Mouse (Mus musculus): ENCODE results near the gene Mta1. TPM values are rescaled to one million over a fixed set of nuclear protein-coding genes. Genes with fewer than 3 reads are reported as not detected.

Gene Mta1
- polyA plus RNA-seq, 1 experiment from 2014 or later = 16.3 TPM

GRCm38 (mm10) chr12:113144886-113145285 is 46.8 kb downstream of the Mta1 start:
- Histone ChIP-seq H3K36me3 (peaks cover 19% of the 10 kb centered on the region), H3K4me1 (peaks cover 85% of the 10 kb centered on the region), H3K9ac (no peak overlapping the region), H3K4me3 (replicated peaks) (no peak overlapping the region), H3K27ac (no peak overlapping the region), H3K9me3 (replicated peaks) (no peaks in the 10 kb centered on the region), H3K27me3 (peaks cover 15% of the 10 kb centered on the region; the same call in 1 of the 2 replicates), H3K4me2 (no peak overlapping the region)
- no peak for ATAC-seq (replicated peaks; ENCODE audit: low FRiP score)
- WGBS = 93% methylated on average over 16 of the region's 16 CpGs

DNA sequence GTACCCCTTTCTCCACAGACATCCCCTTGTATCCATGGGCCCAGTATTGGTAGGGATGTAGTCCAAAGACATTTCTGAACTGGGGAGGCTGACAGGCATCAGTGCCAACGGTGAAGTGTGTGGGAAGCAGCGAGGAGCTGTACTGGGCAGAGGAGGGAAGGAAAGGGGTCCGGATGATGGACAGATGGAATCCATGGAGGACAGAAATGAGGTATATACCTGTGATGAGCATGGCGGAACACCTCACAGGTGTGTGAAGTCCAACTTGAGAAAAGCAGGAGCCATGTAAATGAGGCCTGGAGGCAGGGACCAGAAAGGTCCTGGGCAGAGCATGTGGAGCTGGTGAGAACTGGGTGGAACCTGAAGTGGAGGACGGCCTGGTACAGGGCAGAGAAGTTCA is 47.5 kb downstream of the Mta1 start:
- ATAC-seq (replicated peaks; ENCODE audit: low FRiP score) = 0 out of 2 replicates have a peak, but pooled peaks have one; percentile 2

GRCm38 (mm10) chr12:113146112-113147057 is 48.3 kb downstream of the Mta1 start, which contains the start of gene Crip1:
Crip1 (plus strand) TSS chr12:113146316.
- Histone ChIP-seq H3K4me1 (peaks cover 76% of the 10 kb centered on the region), H3K36me3 (peaks cover 19% of the 10 kb centered on the region), H3K4me2 (peak within 1 kb of the TSS; percentile 61), H3K4me3 (replicated peaks) (peak within 1 kb of the TSS; percentile 29), H3K27me3 (peaks cover 27% of the 10 kb centered on the region; the same call in 1 of the 2 replicates), H3K9ac (no peak within 1 kb of the TSS), H3K27ac (peak within 1 kb of the TSS; percentile 52), H3K9me3 (replicated peaks) (no peaks in the 10 kb centered on the region)
- WGBS = 6% methylated on average over 45 of the region's 45 CpGs
- peak; percentile 23; the same call in 1 of the 2 replicates for ATAC-seq (replicated peaks; ENCODE audit: low FRiP score)

More for the DNA sequence above, 47.5 kb downstream of the Mta1 start:
- Histone ChIP-seq H3K9me3 (replicated peaks) (no peaks in the 10 kb centered on the region), H3K4me1 (peaks cover 77% of the 10 kb centered on the region), H3K27ac (peak overlapping the region; percentile 52), H3K27me3 (peaks cover 19% of the 10 kb centered on the region; the same call in 1 of the 2 replicates), H3K36me3 (peaks cover 19% of the 10 kb centered on the region), H3K9ac (no peak overlapping the region), H3K4me2 (peak overlapping the region; percentile 61; the same call in 1 of the 2 replicates), H3K4me3 (replicated peaks) (no peak overlapping the region)
- WGBS = 80% methylated on average over 5 of the region's 5 CpGs

GRCm38 (mm10) chr12:113147481-113147880 is 49.4 kb downstream of the Mta1 start:
- ATAC-seq (replicated peaks; ENCODE audit: low FRiP score) = no peak
- 75% methylated on average over 8 of the region's 8 CpGs for WGBS
- Histone ChIP-seq H3K9me3 (replicated peaks) (no peaks in the 10 kb centered on the region), H3K27ac (no peak overlapping the region), H3K4me2 (no peak overlapping the region), H3K27me3 (peaks cover 27% of the 10 kb centered on the region; the same call in 1 of the 2 replicates), H3K9ac (no peak overlapping the region), H3K36me3 (peaks cover 19% of the 10 kb centered on the region), H3K4me3 (replicated peaks) (no peak overlapping the region), H3K4me1 (peaks cover 76% of the 10 kb centered on the region)

DNA sequence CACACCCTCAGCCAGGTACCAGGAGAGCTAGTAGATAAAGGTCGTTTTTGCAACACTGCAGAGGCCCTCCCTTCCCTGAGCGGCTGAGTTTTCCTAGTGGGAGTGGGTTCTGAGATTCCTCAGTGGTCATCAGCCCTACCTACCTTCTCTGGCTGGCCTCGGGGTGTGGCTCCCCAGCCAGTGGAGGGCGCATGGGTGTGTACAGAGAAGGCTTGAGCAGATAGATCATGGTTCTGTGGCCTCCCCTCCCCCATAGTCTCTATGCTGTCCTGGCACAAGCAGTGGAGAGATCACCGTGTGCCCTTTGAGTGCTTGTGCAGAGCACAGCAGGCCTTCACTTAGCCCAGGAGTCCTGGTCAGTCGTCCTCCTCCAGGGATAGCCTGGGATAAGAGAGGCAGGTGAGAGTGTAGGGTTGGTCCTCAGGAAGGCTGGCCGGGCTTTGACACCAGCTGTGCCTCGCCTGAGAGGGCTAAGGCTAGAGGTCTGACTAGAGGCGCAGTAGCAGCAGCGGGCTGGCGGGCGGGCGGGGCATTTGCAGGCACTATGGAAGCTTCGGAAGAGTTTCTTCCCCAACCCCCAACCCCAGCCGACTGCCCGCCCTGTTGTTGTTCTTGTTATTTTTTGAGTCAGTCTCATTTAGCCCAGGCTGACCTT is 50.4 kb downstream of the Mta1 start:
- Histone ChIP-seq H3K9ac (no peak overlapping the region), H3K27me3 (peaks cover 27% of the 10 kb centered on the region; the same call in 1 of the 2 replicates), H3K36me3 (peaks cover 17% of the 10 kb centered on the region), H3K4me2 (no peak overlapping the region), H3K27ac (no peak overlapping the region), H3K4me1 (peaks cover 69% of the 10 kb centered on the region), H3K4me3 (replicated peaks) (no peak overlapping the region), H3K9me3 (replicated peaks) (no peaks in the 10 kb centered on the region)
- no peak for ATAC-seq (replicated peaks; ENCODE audit: low FRiP score)
- WGBS = 30% methylated on average over 16 of the region's 16 CpGs

DNA sequence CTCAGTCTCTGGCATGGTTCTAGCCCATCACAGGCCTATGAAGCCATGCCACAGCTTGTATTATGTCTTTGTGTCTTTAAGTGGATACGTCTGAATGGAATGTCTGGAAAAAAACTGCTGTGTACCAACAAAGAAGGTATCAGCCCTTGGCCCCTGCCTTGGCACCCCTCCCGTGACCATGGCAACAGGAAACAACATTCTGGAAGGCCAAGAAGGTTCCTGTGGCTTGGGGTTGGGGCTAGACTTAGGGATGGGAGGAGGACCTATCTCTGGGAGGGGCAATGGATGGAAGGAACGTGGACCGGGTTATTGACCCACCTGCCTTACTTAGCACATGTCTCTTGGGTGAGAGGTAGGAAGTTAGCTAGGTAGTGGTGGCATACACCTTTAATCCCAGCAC is 51.3 kb downstream of the Mta1 start:
- Histone ChIP-seq H3K9me3 (replicated peaks) (no peaks in the 10 kb centered on the region), H3K9ac (no peak overlapping the region), H3K27me3 (peaks cover 27% of the 10 kb centered on the region; the same call in 1 of the 2 replicates), H3K4me1 (peaks cover 64% of the 10 kb centered on the region), H3K4me3 (replicated peaks) (no peak overlapping the region), H3K4me2 (no peak overlapping the region), H3K36me3 (peaks cover 9% of the 10 kb centered on the region), H3K27ac (no peak overlapping the region)
- no peak for ATAC-seq (replicated peaks; ENCODE audit: low FRiP score)
- WGBS = 82% methylated on average over 4 of the region's 4 CpGs

- H3K4me2 ChIP-seq = no peak overlapping the region
Observed at GRCm38 (mm10) chr12:113149896-113150295, 51.8 kb downstream of the Mta1 start.

DNA sequence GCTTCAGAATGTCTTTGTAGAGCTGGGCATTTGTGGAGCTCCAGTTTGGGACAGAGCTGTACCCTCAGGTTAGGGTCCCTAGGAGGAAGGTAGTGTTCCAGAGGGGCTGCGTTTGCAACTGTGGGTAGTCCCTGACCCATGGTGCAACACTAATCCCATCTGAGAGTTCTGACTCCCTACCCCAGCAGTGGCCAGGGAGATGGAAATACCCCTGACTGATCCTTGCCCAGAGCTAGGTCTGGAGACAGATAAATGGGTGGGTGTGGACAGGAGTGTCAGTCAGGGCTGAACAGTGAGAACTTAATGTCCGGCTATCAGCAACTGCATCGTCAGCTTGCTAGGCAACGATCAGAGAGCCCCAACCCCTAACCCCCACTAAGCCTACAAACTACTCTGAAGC is 52.5 kb downstream of the Mta1 start:
- 77% methylated on average over 4 of the region's 4 CpGs for WGBS
- ATAC-seq (replicated peaks; ENCODE audit: low FRiP score) = no peak

More at GRCm38 (mm10) chr12:113149896-113150295, 51.8 kb downstream of the Mta1 start:
- H3K4me1 ChIP-seq = peaks cover 67% of the 10 kb centered on the region
- no peaks in the 10 kb centered on the region for H3K9me3 ChIP-seq (replicated peaks)
- H3K27ac ChIP-seq = no peak overlapping the region
- no peak overlapping the region for H3K9ac ChIP-seq
- H3K36me3 ChIP-seq = peaks cover 3% of the 10 kb centered on the region
- H3K4me3 ChIP-seq (replicated peaks) = no peak overlapping the region
- ATAC-seq (replicated peaks; ENCODE audit: low FRiP score) = no peak
- 89% methylated on average over 3 of the region's 3 CpGs for WGBS
- H3K27me3 ChIP-seq = peaks cover 27% of the 10 kb centered on the region; the same call in 1 of the 2 replicates

GRCm38 (mm10) chr12:113151046-113151445 is 53.0 kb downstream of the Mta1 start:
- Histone ChIP-seq H3K4me1 (peaks cover 69% of the 10 kb centered on the region), H3K27ac (no peak overlapping the region), H3K36me3 (no peaks in the 10 kb centered on the region), H3K27me3 (peaks cover 27% of the 10 kb centered on the region; the same call in 1 of the 2 replicates), H3K9me3 (replicated peaks) (no peaks in the 10 kb centered on the region), H3K9ac (no peak overlapping the region), H3K4me3 (replicated peaks) (peak overlapping the region; percentile 53; the same call in 1 of the 2 replicates), H3K4me2 (peak overlapping the region; percentile 85)
- 62% methylated on average over 8 of the region's 8 CpGs for WGBS
- ATAC-seq (replicated peaks; ENCODE audit: low FRiP score) = no peak

More for the DNA sequence above, 52.5 kb downstream of the Mta1 start:
- Histone ChIP-seq H3K9me3 (replicated peaks) (no peaks in the 10 kb centered on the region), H3K4me2 (no peak overlapping the region), H3K27me3 (peaks cover 27% of the 10 kb centered on the region; the same call in 1 of the 2 replicates), H3K4me3 (replicated peaks) (no peak overlapping the region), H3K27ac (no peak overlapping the region), H3K4me1 (peaks cover 72% of the 10 kb centered on the region), H3K9ac (no peak overlapping the region), H3K36me3 (no peaks in the 10 kb centered on the region)

- under 1% methylated on average over 36 of the region's 36 CpGs for WGBS
- no peaks in the 10 kb centered on the region for H3K9me3 ChIP-seq (replicated peaks)
- peak overlapping the region; percentile 85 for H3K4me2 ChIP-seq
- peak overlapping the region; percentile 53 for H3K4me3 ChIP-seq (replicated peaks)
- peak overlapping the region; percentile 52 for H3K9ac ChIP-seq
- no peak for ATAC-seq (replicated peaks; ENCODE audit: low FRiP score)
- peaks cover 27% of the 10 kb centered on the region; the same call in 1 of the 2 replicates for H3K27me3 ChIP-seq
- no peaks in the 10 kb centered on the region for H3K36me3 ChIP-seq
- H3K27ac ChIP-seq = no peak overlapping the region
- peaks cover 65% of the 10 kb centered on the region for H3K4me1 ChIP-seq
Observed at GRCm38 (mm10) chr12:113151661-113152271, 53.7 kb downstream of the Mta1 start.

DNA sequence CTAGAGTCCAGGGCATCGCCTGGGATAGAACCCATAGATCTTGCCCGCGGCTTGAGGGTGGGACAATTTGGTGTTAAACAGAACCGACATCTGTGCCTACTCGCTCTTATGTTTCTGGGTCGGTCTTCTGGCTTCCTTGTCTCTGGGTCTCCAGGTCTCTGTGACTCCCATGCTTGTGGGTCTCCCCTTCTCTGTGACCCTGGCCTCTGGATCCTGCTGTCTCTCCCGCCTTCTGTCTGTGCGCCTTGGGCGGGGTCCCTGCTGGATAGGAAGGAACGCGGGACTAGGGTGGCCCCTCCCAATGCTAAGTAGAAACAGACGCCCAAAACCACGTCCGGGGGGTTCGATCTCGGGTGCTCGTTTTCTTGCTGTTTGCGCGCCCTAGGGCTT is 54.2 kb downstream of the Mta1 start:
- Histone ChIP-seq H3K27ac (no peak overlapping the region), H3K36me3 (no peaks in the 10 kb centered on the region), H3K9ac (peak overlapping the region; percentile 52), H3K9me3 (replicated peaks) (no peaks in the 10 kb centered on the region), H3K4me3 (replicated peaks) (peak overlapping the region; percentile 53), H3K27me3 (peaks cover 27% of the 10 kb centered on the region; the same call in 1 of the 2 replicates), H3K4me2 (peak overlapping the region; percentile 85), H3K4me1 (peaks cover 65% of the 10 kb centered on the region)
- WGBS = 27% methylated on average over 19 of the region's 19 CpGs
- no peak for ATAC-seq (replicated peaks; ENCODE audit: low FRiP score)
